Mouse (Mus musculus) heart, postnatal 10 days (tissue): ENCODE measurements around the gene H2-D1. TPM values are rescaled to one million over a fixed set of nuclear protein-coding genes. Genes with fewer than 3 reads are reported as not detected.
A peak's percentile ranks its signal among the peaks of the same experiment; 100 is the strongest.
"Not testable (repeated sequence)": the region's sequence is repeated elsewhere in the genome, so short reads cannot be mapped to it uniquely, and the experiment has no call there.

Source experiments
- DNase-seq, 2 experiments: peaks; one replicate each; pipeline ENCODE4 v3.0.0; 2021
- intact Hi-C: fragments of 180-260 bp; cut with DNase I; formaldehyde crosslinking; loops from one replicate; pipeline ENCODE4 v1.15.1; 2025
- microRNA-seq, 2 experiments: library from miRNA; unstranded; fragments of <30 nt; microRNA quantifications; one replicate each; pipeline ENCODE4 v1.2.0; 2022
- total RNA-seq, 2 experiments: library from RNA; stranded (reverse); gene quantifications; 2 replicates each; pipeline ENCODE4 v1.2.3; 2021

The H2-D1 gene
- total RNA-seq, 2 experiments from 2014 or later = 67.7 to 69.9 TPM

GRCm38 (mm10) chr17:35295796-35296195 is 33.3 kb downstream of the H2-D1 start:
- intact Hi-C loops = not testable (repeated sequence)
- peak; percentile 56 to 73 for DNase-seq

DNA sequence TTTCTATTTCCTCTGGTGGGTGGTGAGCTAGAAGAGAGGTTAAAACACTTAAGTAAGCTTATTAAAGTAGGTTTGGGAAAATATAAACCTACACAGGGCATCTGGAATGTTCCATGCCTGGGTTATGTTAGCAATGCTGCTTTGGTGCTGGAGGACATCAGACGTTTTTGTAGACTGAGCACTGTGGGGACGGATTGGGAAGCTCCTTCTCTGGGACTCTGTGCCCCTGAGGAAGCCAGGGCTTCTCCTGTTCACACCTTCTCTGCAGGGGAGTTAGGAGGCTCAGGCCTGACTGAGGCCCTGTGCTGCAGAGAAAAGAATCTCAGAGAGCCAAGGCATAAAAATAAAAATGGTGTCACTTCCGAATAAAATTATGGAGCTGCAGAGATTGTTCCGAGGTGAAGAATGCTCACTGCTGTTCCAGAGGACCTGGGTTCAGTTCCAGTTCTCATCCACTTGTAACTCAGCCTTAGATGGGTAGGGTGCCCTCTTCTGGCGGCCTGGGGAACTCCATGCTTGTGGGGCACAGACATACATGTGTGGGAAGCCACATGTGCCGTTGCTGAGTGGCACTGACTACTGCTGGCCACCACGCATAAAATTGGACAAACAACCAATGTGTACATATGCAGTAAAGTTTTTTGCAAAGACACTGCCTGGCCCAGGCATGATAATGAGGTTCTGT is 37.9 kb downstream of the H2-D1 start:
- DNase-seq, intact Hi-C loops: not testable (repeated sequence)

DNA sequence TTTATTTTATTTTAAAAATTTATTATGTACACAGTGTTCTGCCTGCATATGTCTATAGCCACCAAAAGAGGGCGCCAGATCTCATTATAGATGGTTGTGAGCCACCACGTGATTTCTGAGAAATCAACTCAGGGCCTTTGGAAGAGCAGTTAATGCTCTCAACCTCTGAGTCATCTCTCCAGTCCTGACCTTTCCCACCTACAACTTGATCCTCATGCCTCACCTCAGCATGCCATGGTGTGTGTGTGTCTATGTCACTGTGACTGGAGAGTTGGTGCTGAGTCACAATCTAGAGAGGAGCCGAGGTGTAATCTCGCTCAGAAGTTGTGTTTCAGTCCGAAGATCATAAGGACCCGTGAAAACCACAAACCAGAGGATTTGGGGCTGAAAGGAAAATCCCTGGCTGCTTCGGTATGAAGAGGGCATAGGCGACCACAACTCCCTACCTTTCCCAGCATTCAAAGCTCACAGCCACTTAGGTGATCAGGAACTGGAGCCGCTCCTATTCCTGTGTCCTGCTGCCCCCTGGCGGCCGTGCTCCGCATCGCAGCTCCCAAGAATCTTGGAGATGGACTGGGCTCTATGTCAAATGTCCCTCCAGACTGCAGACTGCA is 39.2 kb downstream of the H2-D1 start:
- intact Hi-C loops = loop anchor here (1.0 to 2.0 kb wide), 2 partner anchors 33 to 43 kb away; no protein-coding TSS in a partner anchor
- DNase-seq = peak; percentile 88 to 95

GRCm38 (mm10) chr17:35303271-35303670 is 40.7 kb downstream of the H2-D1 start:
- no peak for DNase-seq
- intact Hi-C loops = loop anchor here (2.0 kb wide), 1 partner anchor 34 kb away; no protein-coding TSS in a partner anchor

GRCm38 (mm10) chr17:35303756-35304350 is 41.3 kb downstream of the H2-D1 start:
- DNase-seq = no peak
- intact Hi-C loops = loop anchor here (2.0 kb wide), 1 partner anchor 35 kb away; no protein-coding TSS in a partner anchor

- no peak for DNase-seq
- intact Hi-C loops = no loop called here
These were observed 41.9 kb downstream of the H2-D1 start for GRCm38 (mm10) chr17:35304478-35304877.

- DNase-seq, intact Hi-C loops: not testable (repeated sequence)
These were observed 42.4 kb downstream of the H2-D1 start for GRCm38 (mm10) chr17:35304921-35305320.

Small RNAs within 50 kb of the gene (microRNA-seq; reads per million reads assigned to microRNA genes)
- gene Mir6975 = 1.2 to 2.8 reads per million in 2 experiments
- gene Mir8094 = 0 to 0.71 reads per million in 2 experiments

Other genes starting within 250 kb of the H2-D1 start
- gene Vwa7, start 246.2 kb upstream of the H2-D1 start, total RNA-seq = 1 to 10 TPM; 3.3 to 3.8 TPM
- under 1 TPM in 1 of 2 experiments, not detected in 1; 0.38 TPM for gene Sapcd1, start 234.7 kb upstream of the H2-D1 start, total RNA-seq
- gene Msh5, start 216.0 kb upstream of the H2-D1 start, total RNA-seq = 1 to 10 TPM; 2.0 TPM
- 100 to 1,000 TPM; 115 to 118 TPM for gene Clic1, start 212.8 kb upstream of the H2-D1 start, total RNA-seq
- gene Ddah2, start 203.7 kb upstream of the H2-D1 start, total RNA-seq = 10 to 100 TPM; 84.5 to 86.1 TPM
- not detected for gene Ly6g6c, start 197.3 kb upstream of the H2-D1 start, total RNA-seq
- gene Mpig6b, start 196.5 kb upstream of the H2-D1 start, total RNA-seq = under 1 TPM; 0.55 to 0.77 TPM
- under 1 TPM; 0.24 to 0.37 TPM for gene Ly6g6e, start 185.8 kb upstream of the H2-D1 start, total RNA-seq
- 1 to 10 TPM; 1.1 to 1.2 TPM for gene Ly6g6d, start 184.7 kb upstream of the H2-D1 start, total RNA-seq
- not detected for gene Ly6g6f, start 177.1 kb upstream of the H2-D1 start, total RNA-seq
- 10 to 100 TPM; 51.0 to 55.7 TPM for gene Abhd16a, start 173.5 kb upstream of the H2-D1 start, total RNA-seq
- gene Ly6g5c, start 154.5 kb upstream of the H2-D1 start, total RNA-seq = not detected
- under 1 TPM in 1 of 2 experiments, not detected in 1; 0.67 TPM for gene Ly6g5b, start 147.3 kb upstream of the H2-D1 start, total RNA-seq
- 1 to 10 TPM; 6.6 to 8.3 TPM for gene Gpank1, start 141.3 kb upstream of the H2-D1 start, total RNA-seq
- 100 to 1,000 TPM; 183 to 187 TPM for gene Csnk2b, start 140.7 kb upstream of the H2-D1 start, total RNA-seq
- 10 to 100 TPM; 28.5 to 32.4 TPM for gene D17H6S53E, start 136.4 kb upstream of the H2-D1 start, total RNA-seq
- not detected for gene Apom, start 130.7 kb upstream of the H2-D1 start, total RNA-seq
- gene Bag6, start 127.6 kb upstream of the H2-D1 start, total RNA-seq = 100 to 1,000 TPM; 285 to 291 TPM
- 100 to 1,000 TPM; 195 to 211 TPM for gene Prrc2a, start 97.8 kb upstream of the H2-D1 start, total RNA-seq
- 1 to 10 TPM; 2.9 to 4.6 TPM for gene Aif1, start 86.7 kb upstream of the H2-D1 start, total RNA-seq
- 1 to 10 TPM; 2.8 to 4.5 TPM for gene Lst1, start 74.3 kb upstream of the H2-D1 start, total RNA-seq
- gene Ltb, start 68.3 kb upstream of the H2-D1 start, total RNA-seq = 1 to 10 TPM in 1 of 2 experiments, under 1 TPM in 1; 0.94 to 1.2 TPM
- under 1 TPM; 0.72 to 0.87 TPM for gene Tnf, start 60.7 kb upstream of the H2-D1 start, total RNA-seq
- gene Lta, start 57.4 kb upstream of the H2-D1 start, total RNA-seq = under 1 TPM in 1 of 2 experiments, not detected in 1; 0.17 TPM
- under 1 TPM in 1 of 2 experiments, not detected in 1; 0.84 TPM for gene Gm16181, start 41.9 kb upstream of the H2-D1 start, total RNA-seq
- gene Atp6v1g2, start 29.1 kb upstream of the H2-D1 start, total RNA-seq = 1 to 10 TPM; 4.9 to 5.7 TPM
- 10 to 100 TPM in 1 of 2 experiments, 1 to 10 TPM in 1; 10.0 to 12.2 TPM for gene Nfkbil1, start 26.9 kb upstream of the H2-D1 start, total RNA-seq
- gene Ddx39b, start 21.0 kb upstream of the H2-D1 start, total RNA-seq = 100 to 1,000 TPM; 163 to 169 TPM
- gene H2-Q1, start 57.7 kb downstream of the H2-D1 start, total RNA-seq = 1 to 10 TPM in 1 of 2 experiments, under 1 TPM in 1; 0.55 to 1.1 TPM
- 1 to 10 TPM in 1 of 2 experiments, under 1 TPM in 1; 0.89 to 1.2 TPM for gene H2-Q2, start 79.5 kb downstream of the H2-D1 start, total RNA-seq
- 10 to 100 TPM in 1 of 2 experiments, 1 to 10 TPM in 1; 8.5 to 10.6 TPM for gene H2-Q4, start 116.9 kb downstream of the H2-D1 start, total RNA-seq
- under 1 TPM; 0.25 to 0.38 TPM for gene H2-Q6, start 162.1 kb downstream of the H2-D1 start, total RNA-seq
- gene H2-Q7, start 176.4 kb downstream of the H2-D1 start, total RNA-seq = 1 to 10 TPM; 1.2 to 1.3 TPM
- gene H2-Q10, start 207.4 kb downstream of the H2-D1 start, total RNA-seq = under 1 TPM; 0.27 to 0.34 TPM
- not detected for gene Pou5f1, start 243.3 kb downstream of the H2-D1 start, total RNA-seq